Mouse (Mus musculus): ENCODE results near the gene Agmat. TPM values are rescaled to one million over a fixed set of nuclear protein-coding genes. Genes with fewer than 3 reads are reported as not detected.

The Agmat gene
- total RNA-seq, 2 experiments from 2014 or later, result 4.9 to 13.6 TPM

DNA sequence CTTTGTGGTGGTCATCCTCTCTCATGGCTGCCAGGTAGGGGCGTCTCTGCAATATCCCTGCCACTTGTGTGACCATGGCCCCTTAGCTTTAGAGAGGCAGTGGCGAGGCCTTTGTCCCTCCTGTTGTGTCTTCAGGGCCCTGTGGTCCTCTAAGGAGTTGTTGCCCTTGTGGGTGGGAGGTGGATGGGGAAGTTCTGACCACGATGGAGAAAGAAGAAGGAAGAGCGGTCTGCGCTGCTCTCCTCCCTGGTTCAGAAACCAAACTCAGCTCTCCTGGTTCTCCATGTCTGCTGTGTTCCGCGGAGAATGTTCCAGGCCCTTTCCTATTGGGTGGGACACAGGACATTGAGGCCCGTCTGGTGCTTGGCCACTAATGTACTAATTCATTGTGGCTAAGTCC, 59.4 kb downstream of the Agmat start:
- no peak for DNase-seq (ENCODE audit: low spot score in 2 of 2)

Other genes with a start within 250 kb of the Agmat start
- 10 to 100 TPM; 57.4 to 67.8 TPM for gene Spen, start 208.1 kb upstream of the Agmat start, total RNA-seq (2021)
- gene Fblim1, start 140.6 kb upstream of the Agmat start, total RNA-seq (2021), result 10 to 100 TPM; 24.9 to 32.1 TPM
- 1 to 10 TPM; 3.7 to 3.8 TPM for gene Tmem82, start 128.0 kb upstream of the Agmat start, total RNA-seq (2021)
- gene Slc25a34, start 122.9 kb upstream of the Agmat start, total RNA-seq (2021), result 1 to 10 TPM; 7.4 to 9.5 TPM
- 10 to 100 TPM; 55.5 to 60.5 TPM for gene Plekhm2, start 81.8 kb upstream of the Agmat start, total RNA-seq (2021)
- gene Rsc1a1, start 61.1 kb upstream of the Agmat start, total RNA-seq (2021), result not detected
- 10 to 100 TPM; 51.8 to 56.0 TPM for gene Ddi2, start 23.3 kb upstream of the Agmat start, total RNA-seq (2021)
- 10 to 100 TPM; 19.8 to 20.1 TPM for gene Dnajc16, start 44.3 kb downstream of the Agmat start, total RNA-seq (2021)
- gene Casp9, start 46.9 kb downstream of the Agmat start, total RNA-seq (2021), result 10 to 100 TPM; 31.5 to 32.4 TPM
- 1,000 to 10,000 TPM in 1 of 2 experiments, under 1 TPM in 1; 0.56 to 1,571 TPM for gene Cela2a, start 79.5 kb downstream of the Agmat start, total RNA-seq (2021)
- gene Ctrc, start 99.7 kb downstream of the Agmat start, total RNA-seq (2021), result 10 to 100 TPM in 1 of 2 experiments, not detected in 1; 54.8 TPM
- 10 to 100 TPM; 36.3 to 37.1 TPM for gene Efhd2, start 128.2 kb downstream of the Agmat start, total RNA-seq (2021)